Mouse (Mus musculus) mouse trophoblast stem cell (cell line): Measurements from ENCODE around the gene Sdk1.

Experiments used
- in situ Hi-C, 2 experiments: fragments of 300-500 bp; cut with MseI, MboI; formaldehyde crosslinking; loops; 2 replicates in 1 of 2; 3 replicates in 1 of 2; pipeline ENCODE4 v1.15.1; 2025

The Sdk1 gene

GRCm38 (mm10) chr5:141317095-141317494, 75.8 kb downstream of the Sdk1 start:
- in situ Hi-C loops: no loop called here

GRCm38 (mm10) chr5:141324910-141325309, 83.6 kb downstream of the Sdk1 start:
- in situ Hi-C loops: no loop called here

GRCm38 (mm10) chr5:141344376-141344775, 103.1 kb downstream of the Sdk1 start:
- in situ Hi-C loops: no loop called here

DNA sequence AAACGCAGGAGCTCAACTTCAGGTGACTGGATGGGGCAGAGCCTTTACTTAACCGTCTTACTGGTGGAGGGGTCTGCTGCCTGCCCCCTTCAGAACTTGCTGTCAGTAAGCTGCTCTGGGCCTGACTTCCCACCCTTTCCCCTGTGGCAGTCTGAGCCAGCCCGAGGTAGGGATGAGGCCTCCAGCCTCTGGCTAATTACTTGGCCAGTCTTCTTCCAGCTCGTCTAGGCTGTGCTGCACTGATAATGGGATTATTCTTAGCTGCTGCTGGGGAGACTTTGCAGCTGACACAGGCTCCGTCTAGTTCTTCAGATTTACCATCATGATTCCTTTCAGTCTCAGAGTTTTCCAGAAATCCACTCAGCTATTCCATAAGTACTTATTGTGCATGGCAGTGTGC, 104.2 kb downstream of the Sdk1 start:
- in situ Hi-C loops: no loop called here

DNA sequence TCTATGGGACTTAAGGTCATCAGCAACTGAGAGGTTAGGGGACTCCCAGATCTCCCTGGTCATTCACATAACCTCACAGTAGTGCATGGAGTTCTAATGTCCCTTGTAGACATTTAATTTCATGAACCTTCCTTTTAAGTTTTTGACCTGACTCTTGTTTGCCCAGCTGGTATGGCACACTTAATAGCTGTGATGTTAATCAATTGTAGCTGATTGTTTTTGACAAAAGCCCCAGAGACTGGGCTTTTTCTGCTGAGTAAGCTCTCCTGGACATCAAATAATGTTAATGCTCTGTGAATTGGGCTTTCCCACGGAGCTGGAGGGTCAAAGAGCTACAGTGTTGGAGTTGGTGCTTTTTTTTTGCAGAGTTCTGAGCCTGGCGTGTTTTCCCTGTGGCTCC, 121.4 kb downstream of the Sdk1 start:
- in situ Hi-C loops: no loop called here

DNA sequence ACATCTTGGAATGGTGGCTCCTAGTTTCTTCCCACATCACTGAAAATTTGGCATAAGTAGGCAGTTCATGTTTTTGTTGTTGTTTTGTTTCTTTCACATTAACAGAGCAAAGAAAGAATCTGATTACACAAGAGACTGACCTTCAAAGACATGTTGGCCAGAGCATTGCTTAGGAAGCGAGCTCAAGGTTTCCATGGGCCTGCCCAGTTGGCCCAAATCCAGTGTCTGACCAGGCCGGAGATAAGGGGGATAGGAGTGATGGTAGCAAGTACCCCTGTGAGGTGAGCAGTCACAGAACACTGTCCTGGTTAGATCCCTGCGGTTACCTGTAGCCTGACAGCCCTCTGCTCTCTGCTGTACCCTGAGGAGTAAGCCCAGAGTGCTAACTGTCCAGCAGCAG, 122.7 kb downstream of the Sdk1 start:
- in situ Hi-C loops: no loop called here

DNA sequence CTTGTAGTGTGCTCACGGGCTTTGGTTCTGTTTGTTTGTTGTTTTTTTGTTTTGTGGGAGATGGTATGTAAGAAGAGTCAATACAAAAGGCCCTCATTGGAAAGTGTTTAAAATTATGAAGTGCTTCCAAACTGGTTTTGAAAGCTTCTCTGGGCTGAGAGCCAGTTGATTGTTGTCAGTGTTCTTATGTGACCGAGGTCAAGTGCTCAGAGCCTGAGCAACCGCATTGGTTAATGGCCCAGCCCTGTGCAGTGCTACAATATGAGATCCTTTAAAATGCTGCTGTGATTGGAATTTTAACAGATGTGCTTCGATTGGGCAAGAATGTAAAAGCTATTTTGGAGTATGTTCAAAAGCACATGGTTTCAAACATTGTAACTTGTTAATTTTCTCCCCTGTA, 127.3 kb downstream of the Sdk1 start:
- in situ Hi-C loops: no loop called here

GRCm38 (mm10) chr5:141374797-141375196, 133.5 kb downstream of the Sdk1 start:
- in situ Hi-C loops: no loop called here

GRCm38 (mm10) chr5:141379836-141380773, 138.8 kb downstream of the Sdk1 start:
- in situ Hi-C loops: no loop called here

- in situ Hi-C loops: no loop called here
Measured at GRCm38 (mm10) chr5:141380774-141381156, 139.5 kb downstream of the Sdk1 start.

GRCm38 (mm10) chr5:141381581-141381980, 140.3 kb downstream of the Sdk1 start:
- in situ Hi-C loops: no loop called here

DNA sequence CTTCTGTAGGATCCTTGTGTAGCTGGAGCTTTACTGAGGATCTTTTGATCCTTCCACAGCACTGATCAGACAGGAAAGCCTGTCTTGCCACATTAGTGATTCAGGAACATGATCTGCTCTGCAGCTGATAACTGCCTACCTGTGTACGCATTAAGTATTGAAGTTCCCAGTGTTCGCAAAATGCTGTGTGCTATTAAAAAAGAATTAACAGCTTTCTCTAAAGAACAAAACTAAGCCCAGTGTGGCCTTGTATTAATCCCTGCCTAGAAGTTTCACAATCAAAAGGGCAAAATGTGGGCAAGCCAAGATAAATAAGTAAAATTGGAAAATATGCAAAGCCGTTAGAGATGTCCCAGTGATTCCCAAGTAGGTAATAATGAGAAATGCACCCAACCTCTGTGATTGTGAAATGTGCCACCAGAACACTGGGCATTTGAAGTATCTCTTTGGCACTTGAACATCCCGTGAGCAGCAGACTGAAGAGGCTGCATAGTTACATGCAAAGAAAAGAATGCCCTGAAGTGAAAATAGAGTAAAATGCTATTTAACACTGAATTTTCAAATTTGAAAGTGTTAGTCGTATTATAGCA, 141.1 kb downstream of the Sdk1 start:
- in situ Hi-C loops: no loop called here

DNA sequence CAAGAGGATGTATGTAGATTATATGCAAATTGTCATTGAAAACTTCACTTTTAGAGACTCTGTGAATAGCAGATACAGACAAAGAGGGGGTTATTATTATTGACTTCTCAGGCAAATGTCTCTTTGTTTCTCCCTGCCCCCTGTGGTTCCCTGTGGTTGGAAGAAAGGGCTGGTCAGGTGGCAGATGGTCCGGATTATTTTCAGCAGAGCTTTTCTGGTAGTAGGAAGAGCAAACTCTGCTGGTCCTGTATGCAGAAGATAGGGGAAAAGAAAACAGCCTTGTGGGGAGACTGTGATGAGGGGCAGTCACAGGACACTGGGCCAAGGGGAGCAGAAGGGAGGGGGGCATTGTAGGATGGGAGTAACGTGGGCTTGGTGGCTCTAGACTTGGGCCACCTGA, 147.2 kb downstream of the Sdk1 start:
- in situ Hi-C loops: no loop called here

GRCm38 (mm10) chr5:141390541-141390940, 149.3 kb downstream of the Sdk1 start:
- in situ Hi-C loops: no loop called here

GRCm38 (mm10) chr5:141391153-141391552, 149.9 kb downstream of the Sdk1 start:
- in situ Hi-C loops: no loop called here

DNA sequence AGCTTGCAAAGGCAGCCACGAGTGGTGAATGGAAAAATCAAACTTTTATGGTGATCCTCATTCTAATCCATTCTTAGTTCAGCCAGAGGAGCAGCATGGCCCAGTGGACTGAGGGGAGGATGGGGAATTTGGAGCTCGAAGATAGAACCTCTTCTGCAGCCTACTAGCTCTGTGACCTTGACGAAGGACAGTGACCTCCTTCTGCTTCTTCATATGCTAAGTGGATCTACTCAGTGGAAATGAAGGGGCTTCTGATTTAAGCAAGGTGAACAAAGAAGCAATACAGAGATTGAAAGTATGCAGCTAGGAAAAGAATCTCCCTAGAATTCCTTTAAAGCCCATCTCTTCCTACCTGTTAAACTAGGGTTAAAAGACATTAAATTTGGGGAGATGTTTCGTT, 152.6 kb downstream of the Sdk1 start:
- in situ Hi-C loops: no loop called here

DNA sequence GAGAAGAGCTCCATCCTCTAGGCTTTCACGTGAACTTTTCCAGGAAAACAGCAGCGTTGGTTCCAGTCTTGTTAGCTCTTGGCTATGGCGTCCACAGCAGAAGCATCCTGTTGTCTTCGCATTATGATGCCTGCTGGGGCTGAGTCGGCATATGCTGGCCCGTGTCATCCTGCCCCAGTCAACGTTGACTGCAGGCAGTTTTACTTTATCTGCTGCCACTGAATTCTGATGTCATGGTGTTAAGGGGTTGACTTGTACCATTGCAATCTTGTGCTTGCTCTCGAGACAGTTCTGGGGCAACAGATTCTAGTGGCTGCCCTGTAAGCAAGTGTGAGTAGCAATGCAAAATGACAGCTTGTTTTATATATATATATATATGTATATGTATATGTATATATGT, 153.3 kb downstream of the Sdk1 start:
- in situ Hi-C loops: no loop called here

DNA sequence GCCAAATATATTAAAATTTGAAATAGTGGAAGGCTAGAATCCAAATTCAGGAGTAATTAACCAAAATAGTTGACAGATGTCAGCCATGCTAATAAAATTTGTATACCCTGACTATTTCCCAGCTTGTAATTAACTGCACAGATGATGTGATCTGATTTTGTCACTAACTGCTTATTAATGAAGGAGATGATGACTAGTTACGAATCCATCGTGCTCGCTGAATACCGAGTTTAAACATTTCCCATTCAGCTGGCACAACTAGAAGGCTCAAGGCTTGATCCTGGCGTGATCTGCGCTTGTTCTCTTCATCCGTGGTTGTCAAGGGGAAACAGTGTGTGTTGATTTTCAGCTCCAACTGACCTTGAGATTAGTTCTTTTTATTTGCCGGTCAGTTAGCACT, 162.5 kb downstream of the Sdk1 start:
- in situ Hi-C loops: no loop called here

DNA sequence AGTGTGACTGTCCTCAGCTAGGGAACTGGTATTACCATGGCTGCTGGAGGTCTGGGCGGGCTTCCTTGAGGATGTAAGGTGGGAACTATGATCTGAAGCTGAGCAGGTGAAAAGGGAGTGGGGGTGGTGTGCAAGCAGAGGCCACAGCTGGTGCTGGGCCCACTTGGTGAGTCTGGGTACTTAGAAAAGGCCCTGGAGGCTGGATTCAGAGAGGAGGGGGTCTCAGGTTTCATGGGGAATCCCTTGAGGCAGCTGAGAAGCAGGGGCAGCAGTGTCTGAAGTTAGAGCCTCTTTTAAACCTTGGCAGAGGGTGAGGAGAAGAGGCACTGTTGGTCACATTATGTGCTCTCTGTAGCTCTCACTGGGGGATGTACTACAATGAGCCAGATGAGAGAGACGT, 163.4 kb downstream of the Sdk1 start:
- in situ Hi-C loops: no loop called here

DNA sequence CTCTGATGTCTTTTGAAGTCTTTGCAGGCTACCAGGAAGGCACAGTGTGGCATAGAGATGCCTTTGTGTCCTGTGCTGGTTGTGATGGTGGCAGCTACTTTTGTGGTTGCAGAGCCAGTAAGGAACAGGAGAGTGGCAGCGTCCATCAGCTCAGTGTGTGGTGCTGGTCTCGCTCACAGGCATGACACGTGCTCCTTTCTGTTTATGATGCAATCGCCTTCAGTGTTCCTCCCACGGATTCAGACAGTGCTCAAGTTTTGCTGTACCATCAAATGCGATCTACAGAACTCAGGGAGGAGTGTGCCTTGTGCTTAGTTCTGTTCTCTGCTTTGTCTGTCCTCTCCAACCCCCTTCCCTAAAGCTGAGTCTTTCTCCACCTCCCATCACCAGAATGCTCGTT, 165.6 kb downstream of the Sdk1 start:
- in situ Hi-C loops: no loop called here

GRCm38 (mm10) chr5:141413013-141413412, 171.7 kb downstream of the Sdk1 start:
- in situ Hi-C loops: no loop called here

GRCm38 (mm10) chr5:141415644-141416243, 174.5 kb downstream of the Sdk1 start:
- in situ Hi-C loops: no loop called here

DNA sequence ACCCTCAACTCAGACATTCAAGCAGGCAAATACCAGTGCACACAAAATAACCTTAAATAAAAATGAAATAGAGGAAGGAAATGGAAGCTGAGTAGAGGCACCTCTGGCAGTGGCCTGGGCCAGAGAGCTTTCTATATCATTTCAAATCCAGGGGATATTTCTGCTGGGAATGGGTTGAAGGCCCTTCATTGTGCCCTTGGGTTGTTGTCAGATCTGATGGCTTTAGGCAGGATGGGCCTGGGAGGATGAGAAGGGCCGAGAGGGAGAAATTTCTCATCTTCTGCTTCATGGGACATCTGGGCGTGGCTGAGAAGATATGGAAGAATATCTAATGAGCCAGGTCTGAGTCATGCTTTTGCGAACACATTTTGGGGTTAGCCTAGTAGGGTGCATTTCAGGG, 186.8 kb downstream of the Sdk1 start:
- in situ Hi-C loops: no loop called here
